ENCODE assay signal across 12 mouse cellular contexts in the genomic region with DNA sequence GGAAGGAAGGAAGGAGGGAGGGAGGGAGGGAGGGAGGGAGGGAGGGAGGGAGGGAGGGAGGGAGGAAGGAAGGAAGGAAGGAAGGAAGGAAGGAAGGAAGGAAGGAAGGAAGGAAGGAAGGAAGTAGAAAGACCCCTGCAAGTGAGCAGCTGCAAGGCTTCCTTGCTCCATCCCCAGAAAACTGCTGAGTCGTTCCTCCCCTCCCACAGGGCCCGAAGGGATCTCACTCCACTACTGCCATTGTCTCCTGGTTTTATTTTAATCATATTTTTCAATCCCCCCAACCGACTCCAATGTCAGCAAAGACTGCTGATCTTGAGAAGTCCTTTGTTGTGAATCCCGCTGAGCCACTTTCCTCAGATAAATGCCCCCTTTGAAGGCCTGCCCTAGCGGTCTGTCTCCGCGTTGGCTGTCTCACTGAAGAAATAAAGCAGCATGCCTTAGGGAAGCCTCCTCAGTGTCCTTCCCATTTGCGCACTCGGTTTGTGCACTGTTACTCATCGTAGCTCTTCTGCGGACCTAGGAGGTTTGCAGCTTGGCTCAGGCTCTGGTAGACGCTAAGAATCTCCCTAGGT.
A peak's percentile ranks its signal among the peaks of the same experiment; 100 is the strongest.
DNase-seq lines count a peak whose midpoint lies in the region; ATAC-seq and TF ChIP-seq lines count a peak whose summit lies in the region.
"Had no signal": no experiment of that assay in that cellular context is flagged by ENCODE, and none has a peak within 500 bp of the region (broad histone marks: within the 10 kb centered on the region; RNA-seq: fewer than 3 reads in every experiment).

No protein-coding gene starts in this region.

- no peak for DNase-seq in layer of hippocampus, adult 2 months (ENCODE audit: low spot score in 2 of 2)
- DNase-seq in layer of hippocampus, adult 8-10 months (ENCODE audit: low spot score in 2 of 2): no peak
- DNase-seq in embryonic facial prominence, embryonic 11.5 days (ENCODE audit: low spot score): peak; percentile 27
- DNase-seq in hindbrain, embryonic 14.5 days (ENCODE audit: low spot score): no peak
- peak; percentile 48 for DNase-seq in neural tube, embryonic 11.5 days (ENCODE audit: low spot score)
- DNase-seq in kidney, adult 11 months: no peak
- DNase-seq in liver: no peak
- no peak for DNase-seq in c-Kit-positive CD71-positive TER-119-positive erythroid progenitor cells, embryonic 14.5 days (ENCODE audit: low spot score)
- DNase-seq: right cerebral cortex, postnatal 14 days had no signal

- peak; percentile 19 for TF ChIP-seq CTCF in layer of hippocampus, adult 2 months (conservative IDR thresholded peaks at IDR 0.05)

- no peak overlapping the region for H3K4me2 ChIP-seq in embryonic facial prominence, embryonic 11.5 days (ENCODE audit: low read depth, low read length)
- peak overlapping the region; percentile 29 for H3K4me2 ChIP-seq in hindbrain, embryonic 14.5 days (replicated peaks)
- H3K4me2 ChIP-seq in neural tube, embryonic 11.5 days (ENCODE audit: low read depth): no peak overlapping the region
- H3K4me2 ChIP-seq: liver, embryonic 15.5 days had no signal

- no peak overlapping the region for H3K27ac ChIP-seq in layer of hippocampus, adult 2 months
- H3K27ac ChIP-seq in embryonic facial prominence, embryonic 11.5 days (replicated peaks; ENCODE audit: low read depth, low read length): no peak overlapping the region
- H3K27ac ChIP-seq in hindbrain, embryonic 14.5 days: no peak overlapping the region
- no peak overlapping the region for H3K27ac ChIP-seq in neural tube, embryonic 11.5 days (ENCODE audit: low read depth, low read length)
- H3K27ac ChIP-seq: left cerebral cortex, adult 2 months; liver, embryonic 15.5 days had no signal

- no peak overlapping the region for H3K4me3 ChIP-seq in layer of hippocampus, adult 2 months
- no peak overlapping the region for H3K4me3 ChIP-seq in embryonic facial prominence, embryonic 11.5 days (ENCODE audit: low read depth, low read length)
- no peak overlapping the region for H3K4me3 ChIP-seq in hindbrain, embryonic 14.5 days (replicated peaks; ENCODE audit: low read length)
- no peak overlapping the region for H3K4me3 ChIP-seq in neural tube, embryonic 11.5 days (ENCODE audit: low read depth, low read length)
- H3K4me3 ChIP-seq: left cerebral cortex, adult 2 months; liver, embryonic 15.5 days had no signal

- H3K27me3 ChIP-seq in embryonic facial prominence, embryonic 11.5 days (ENCODE audit: control insufficient read depth, insufficient read depth, low read length): no peaks in the 10 kb centered on the region
- H3K27me3 ChIP-seq in hindbrain, embryonic 14.5 days (ENCODE audit: control insufficient read depth, insufficient read depth, low read length): no peaks in the 10 kb centered on the region
- no peaks in the 10 kb centered on the region for H3K27me3 ChIP-seq in neural tube, embryonic 11.5 days (ENCODE audit: control insufficient read depth, insufficient read depth, low read length)
- H3K27me3 ChIP-seq: liver, embryonic 15.5 days had no signal

- 15% methylated on average over 12 of the region's 12 CpGs for WGBS in embryonic facial prominence, embryonic 11.5 days
- 7% methylated on average over 12 of the region's 12 CpGs for WGBS in hindbrain, embryonic 14.5 days
- WGBS in neural tube, embryonic 11.5 days: 17% methylated on average over 12 of the region's 12 CpGs

- no peaks in the 10 kb centered on the region for H3K36me3 ChIP-seq in embryonic facial prominence, embryonic 11.5 days (replicated peaks; ENCODE audit: control insufficient read depth, insufficient read depth, low read depth, low read length)
- no peaks in the 10 kb centered on the region for H3K36me3 ChIP-seq in hindbrain, embryonic 14.5 days (replicated peaks; ENCODE audit: control insufficient read depth, insufficient read depth)
- H3K36me3 ChIP-seq in neural tube, embryonic 11.5 days (ENCODE audit: control insufficient read depth, insufficient read depth, low read length): no peaks in the 10 kb centered on the region
- H3K36me3 ChIP-seq: liver, embryonic 15.5 days had no signal

- H3K9me3 ChIP-seq in embryonic facial prominence, embryonic 11.5 days (replicated peaks; ENCODE audit: control insufficient read depth, low read length): no peaks in the 10 kb centered on the region
- no peaks in the 10 kb centered on the region for H3K9me3 ChIP-seq in hindbrain, embryonic 14.5 days (ENCODE audit: control insufficient read depth, low read length)
- H3K9me3 ChIP-seq in neural tube, embryonic 11.5 days (ENCODE audit: control insufficient read depth, low read length): no peaks in the 10 kb centered on the region
- H3K9me3 ChIP-seq: liver, embryonic 15.5 days had no signal

- ATAC-seq in embryonic facial prominence, embryonic 11.5 days (replicated peaks; ENCODE audit: insufficient number of reproducible peaks, low FRiP score, low TSS enrichment, low read depth): no peak
- peak; percentile 51; the same call in 1 of the 2 replicates for ATAC-seq in hindbrain, embryonic 14.5 days (ENCODE audit: low FRiP score)
- no peak for ATAC-seq in neural tube, embryonic 11.5 days (ENCODE audit: insufficient read depth, low FRiP score, low TSS enrichment)
- ATAC-seq: Patski had no signal

- no peak overlapping the region for H3K9ac ChIP-seq in embryonic facial prominence, embryonic 11.5 days (replicated peaks; ENCODE audit: low read length)
- no peak overlapping the region for H3K9ac ChIP-seq in hindbrain, embryonic 14.5 days
- no peak overlapping the region for H3K9ac ChIP-seq in neural tube, embryonic 11.5 days (ENCODE audit: low read length)
- H3K9ac ChIP-seq: liver, embryonic 15.5 days had no signal

- no peaks in the 10 kb centered on the region for H3K4me1 ChIP-seq in embryonic facial prominence, embryonic 11.5 days (ENCODE audit: control insufficient read depth, insufficient read depth, low read length)
- 0 out of 2 replicates have a peak, but pooled peaks cover 6% of the 10 kb centered on the region for H3K4me1 ChIP-seq in hindbrain, embryonic 14.5 days (replicated peaks; ENCODE audit: control insufficient read depth, insufficient read depth, low read length)
- H3K4me1 ChIP-seq in neural tube, embryonic 11.5 days (ENCODE audit: control insufficient read depth, insufficient read depth, low read length): no peaks in the 10 kb centered on the region
- H3K4me1 ChIP-seq: liver, embryonic 15.5 days had no signal

Comparison
In these comparisons a context has a peak if more than half of its experiments do, and no peak if none do; other contexts are left out.
1. DNase-seq: peak in embryonic facial prominence, embryonic 11.5 days (single experiment) and neural tube, embryonic 11.5 days (single experiment); none in layer of hippocampus, adult 2 months (0 of 2), layer of hippocampus, adult 8-10 months (0 of 2), hindbrain, embryonic 14.5 days (single experiment), kidney, adult 11 months (single experiment), liver (single experiment) and c-Kit-positive CD71-positive TER-119-positive erythroid progenitor cells, embryonic 14.5 days (single experiment).